Mouse (Mus musculus): ENCODE data around the gene Gm17349.

DNA sequence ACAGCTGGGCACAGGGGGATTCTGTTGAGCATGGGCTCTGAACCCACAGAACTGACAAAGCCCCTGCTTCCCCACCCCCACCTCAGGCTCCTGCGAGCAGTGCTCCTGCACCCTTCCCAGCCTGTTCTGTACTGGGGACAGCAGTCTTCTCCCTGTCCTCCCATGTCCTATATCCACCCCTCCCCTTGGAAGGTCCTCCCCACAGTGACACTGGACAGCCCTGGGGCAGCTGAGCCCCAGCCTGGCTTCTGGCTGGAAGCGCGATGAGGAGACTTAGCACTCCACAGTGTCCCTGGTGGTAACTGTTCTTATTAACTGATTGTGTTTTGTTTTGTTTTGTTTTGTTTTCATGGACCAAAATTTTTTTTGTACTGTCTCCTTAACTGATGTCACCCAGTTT, 8.3 kb upstream of the Gm17349 start:
- TF ChIP-seq POLR2A (IDR thresholded peaks at IDR 0.05; ENCODE audit: low read depth, low read length) (no peak), CTCF (IDR thresholded peaks at IDR 0.05; ENCODE audit: extremely low read depth, insufficient read depth, insufficient read length, insufficient replicate concordance) (no peak)

All from spleen, adult 2 months (tissue).